Mouse (Mus musculus): Measurements from ENCODE around the gene Flg2.
A peak's percentile ranks its signal among the peaks of the same experiment; 100 is the strongest.

The Flg2 gene

GRCm38 (mm10) chr3:93196978-93197377, at the start of gene Flg2:
Gene Flg2 (plus strand): TSS chr3:93197278.
- DNase-seq (ENCODE audit: low read depth, low spot score) = no peak

GRCm38 (mm10) chr3:93162502-93162901, 34.6 kb upstream of the Flg2 start:
- no peak for DNase-seq (ENCODE audit: low read depth, low spot score)

GRCm38 (mm10) chr3:93162996-93163592, 34.0 kb upstream of the Flg2 start:
- DNase-seq (ENCODE audit: low read depth, low spot score) = no peak

GRCm38 (mm10) chr3:93180856-93181255, 16.2 kb upstream of the Flg2 start:
- peak; percentile 1 for DNase-seq (ENCODE audit: low read depth, low spot score)

- DNase-seq (ENCODE audit: low read depth, low spot score) = no peak
Observed at GRCm38 (mm10) chr3:93201955-93202354, 4.9 kb downstream of the Flg2 start.

- DNase-seq (ENCODE audit: low read depth, low spot score) = no peak
Observed at GRCm38 (mm10) chr3:93202499-93202898, 5.4 kb downstream of the Flg2 start.

Measured in telencephalon, adult 2 months (tissue).